Mouse (Mus musculus): Measurements from ENCODE around the gene Glt6d1. TPM values are rescaled to one million over a fixed set of nuclear protein-coding genes. Genes with fewer than 3 reads are reported as not detected.

Glt6d1 gene
- polyA plus RNA-seq (2012; ENCODE audit: low replicate concordance): not detected in 2 replicates

DNA sequence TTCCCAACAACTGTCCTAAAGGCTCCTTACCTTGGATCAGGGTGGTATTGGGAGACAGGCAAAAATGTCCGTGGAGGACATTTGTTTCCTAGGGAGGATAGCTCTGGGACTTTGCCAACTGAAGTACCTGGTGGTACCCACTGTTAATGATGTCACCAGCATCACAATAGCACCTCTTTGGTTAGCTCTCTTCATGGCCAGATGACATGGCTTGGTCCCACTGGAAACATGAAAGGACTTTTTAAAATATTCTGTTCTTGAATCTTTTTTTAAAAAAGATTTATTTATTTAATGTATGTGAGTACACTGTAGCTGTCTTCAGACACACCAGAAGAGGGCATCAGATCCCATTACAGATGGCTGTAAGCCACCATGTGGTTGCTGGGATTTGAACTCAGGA, at the start of gene Glt6d1:
Glt6d1 (minus strand) TSS at position 101 of the 400 bp plus-strand sequence.

DNA sequence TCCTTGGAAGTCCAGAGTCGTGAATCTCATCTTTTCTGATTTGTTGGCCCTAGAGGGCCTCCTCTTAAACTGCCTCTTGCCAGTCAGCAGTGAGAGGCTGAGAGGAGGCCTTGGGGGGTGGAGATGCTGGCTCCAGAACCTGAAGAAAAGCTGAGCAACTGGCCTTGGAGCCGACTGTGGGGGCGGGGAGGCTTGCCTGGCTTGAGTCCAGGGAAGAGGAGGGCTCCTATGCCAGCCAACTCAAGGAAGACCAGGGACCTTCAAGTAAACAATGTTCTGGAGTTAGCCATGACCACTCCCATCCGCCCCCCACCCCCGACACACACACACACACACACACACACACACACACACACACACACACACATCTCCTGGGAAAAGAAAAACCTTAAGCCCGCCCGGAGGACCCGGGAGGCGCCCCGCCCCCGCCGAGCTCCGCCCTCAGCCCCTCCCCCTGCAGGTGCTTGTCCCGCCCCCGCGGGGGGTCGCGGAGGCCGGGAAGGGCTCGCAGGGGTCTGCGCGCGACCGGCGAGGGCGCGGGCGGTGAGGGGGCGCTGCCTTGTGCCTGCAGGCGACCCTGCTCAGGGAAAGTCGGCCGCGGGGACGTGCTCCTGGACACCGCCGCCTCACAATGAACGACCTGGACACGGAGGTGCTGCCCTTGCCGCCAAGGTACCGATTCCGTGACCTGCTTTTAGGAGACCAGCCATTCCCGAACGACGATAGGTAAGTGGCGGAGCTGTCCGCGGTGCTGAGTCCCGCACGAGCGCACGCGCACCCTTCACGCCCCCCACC, 47.9 kb upstream of the Glt6d1 start, which contains the start of gene Kcnt1:
Kcnt1 (plus strand) TSS at position 398 of the 795 bp plus-strand sequence.

DNA sequence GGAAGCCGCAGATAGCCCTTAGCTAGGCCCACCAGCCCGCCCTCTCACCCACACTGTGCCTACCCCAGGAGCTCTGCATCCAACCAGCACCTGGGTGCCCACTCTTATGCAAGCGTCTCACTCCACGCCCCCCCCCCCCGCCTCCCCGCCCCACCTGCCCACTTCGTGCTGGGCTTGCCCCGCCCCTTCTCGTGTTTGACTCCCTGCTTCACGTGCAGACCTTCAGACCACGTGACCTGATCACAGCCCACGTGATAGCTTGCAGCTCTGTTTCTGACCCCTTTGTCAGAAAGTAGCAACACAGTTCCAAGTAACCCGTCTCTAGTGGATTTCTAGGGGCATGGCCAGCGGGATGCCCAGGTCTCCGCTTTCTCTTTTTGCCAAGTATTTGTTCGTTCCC, 31.6 kb upstream of the Glt6d1 start, which contains the start of gene Sohlh1:
Sohlh1 (minus strand) TSS at position 23 of the 400 bp plus-strand sequence.

DNA sequence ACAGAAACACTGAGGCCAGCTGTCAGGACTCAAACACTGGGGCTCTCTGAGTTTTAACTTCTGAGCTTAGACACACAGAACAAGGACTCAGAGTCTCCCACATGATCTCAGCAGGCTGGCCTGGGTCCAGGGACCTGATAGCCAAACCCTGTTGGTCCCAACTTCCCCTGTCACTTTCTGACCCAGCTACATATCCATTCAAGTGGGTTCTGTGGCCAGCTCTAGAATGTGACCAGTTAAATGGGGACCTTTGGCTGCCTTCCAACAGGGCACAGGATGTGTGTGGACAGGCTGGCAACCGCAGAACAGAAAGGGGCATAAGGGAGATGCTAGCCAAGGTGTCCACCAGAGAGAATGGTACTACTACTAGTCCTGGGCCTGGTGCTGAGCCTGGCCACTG, 7.2 kb upstream of the Glt6d1 start, which contains the start of gene Lcn9:
Lcn9 (plus strand) TSS at position 348 of the 400 bp plus-strand sequence.

DNA sequence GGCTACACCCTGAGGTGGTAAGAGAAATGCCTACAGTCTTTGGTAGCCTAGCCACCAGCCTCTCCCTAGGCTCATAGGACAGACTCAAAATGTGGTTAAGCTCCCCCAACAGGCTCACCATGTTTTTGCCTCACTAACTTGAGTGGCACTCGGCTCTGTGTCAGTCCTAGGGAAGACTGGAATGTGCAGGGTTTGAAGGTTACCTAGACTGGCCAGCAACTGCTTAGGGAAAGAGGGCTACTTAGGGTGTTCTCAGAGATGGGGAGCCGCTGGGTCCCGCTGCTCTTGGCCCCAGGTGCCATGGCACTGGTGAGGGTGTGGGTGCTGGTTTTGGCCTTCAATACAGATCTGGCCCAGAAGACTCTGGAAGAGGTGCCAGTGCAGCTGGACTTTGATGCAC, 33.7 kb downstream of the Glt6d1 start, which contains the start of gene Gm13539:
Gm13539 (plus strand) TSS at position 301 of the 400 bp plus-strand sequence.

DNA sequence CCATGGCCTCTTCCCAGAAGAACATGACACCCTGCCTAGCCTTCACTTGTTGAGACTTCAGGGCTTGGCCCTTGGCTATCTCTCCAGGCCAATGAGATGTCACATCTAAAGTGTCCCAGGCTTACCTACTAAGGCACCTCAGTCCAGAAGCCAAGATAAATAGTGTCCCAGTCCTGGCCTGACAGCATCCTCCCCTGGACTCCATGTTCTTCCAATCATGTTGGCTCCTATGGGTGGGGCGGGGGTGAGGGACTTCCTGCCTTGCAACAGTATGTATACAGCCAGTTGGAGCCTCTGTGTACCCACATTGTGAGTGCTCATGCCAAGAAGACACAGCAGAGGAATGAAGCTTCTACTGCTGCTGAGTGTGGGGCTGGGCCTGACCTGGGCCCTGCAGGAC, 38.9 kb downstream of the Glt6d1 start, which contains the start of gene Lcn11:
Lcn11 (plus strand) TSS at position 301 of the 400 bp plus-strand sequence.

DNA sequence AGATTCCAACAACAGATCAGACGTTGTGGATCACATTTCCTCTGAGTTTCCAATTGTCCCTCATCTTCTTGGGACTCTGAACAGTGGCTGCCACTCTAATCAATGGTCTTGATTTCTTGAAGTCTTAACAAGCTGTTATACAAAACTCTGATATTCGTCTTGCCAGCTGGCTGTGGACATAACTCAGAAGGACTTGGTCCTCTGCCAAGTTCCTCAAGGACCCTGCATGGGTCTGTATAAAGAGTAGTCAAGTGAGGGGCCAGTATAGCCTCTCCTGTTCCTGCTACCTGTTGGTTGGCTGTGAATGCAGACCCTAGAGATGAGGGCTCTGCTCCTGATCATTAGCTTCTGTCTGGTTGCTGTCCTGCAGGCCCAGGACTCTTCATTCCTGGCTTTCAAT, 50.4 kb downstream of the Glt6d1 start, which contains the start of gene Lcn3:
Lcn3 (plus strand) TSS at position 301 of the 400 bp plus-strand sequence.

Other genes starting within 250 kb of the Glt6d1 start
- gene Mamdc4, start 241.0 kb downstream of the Glt6d1 start, polyA plus RNA-seq (2012; ENCODE audit: low replicate concordance): 1.7 and 1.9 TPM in 2 replicates
- 2.9 and 5.8 TPM in 2 replicates for gene Phpt1, start 240.6 kb downstream of the Glt6d1 start, polyA plus RNA-seq (2012; ENCODE audit: low replicate concordance)
- 8.1 and 18.3 TPM in 2 replicates for gene Ajm1, start 234.1 kb downstream of the Glt6d1 start, polyA plus RNA-seq (2012; ENCODE audit: low replicate concordance)
- 48.7 and 55.1 TPM in 2 replicates for gene Rabl6, start 207.3 kb downstream of the Glt6d1 start, polyA plus RNA-seq (2012; ENCODE audit: low replicate concordance)
- not detected in 2 replicates for gene Ccdc183, start 198.2 kb downstream of the Glt6d1 start, polyA plus RNA-seq (2012; ENCODE audit: low replicate concordance)
- 10.0 and 19.9 TPM in 2 replicates for gene Tmem141, start 193.8 kb downstream of the Glt6d1 start, polyA plus RNA-seq (2012; ENCODE audit: low replicate concordance)
- 145 and 166 TPM in 2 replicates for gene Fcna, start 187.8 kb downstream of the Glt6d1 start, polyA plus RNA-seq (2012; ENCODE audit: low replicate concordance)
- not detected in 2 replicates for gene Lcn8, start 162.7 kb downstream of the Glt6d1 start, polyA plus RNA-seq (2012; ENCODE audit: low replicate concordance)
- gene Lcn5, start 157.9 kb downstream of the Glt6d1 start, polyA plus RNA-seq (2012; ENCODE audit: low replicate concordance): not detected in 2 replicates
- gene Lcn6, start 139.1 kb downstream of the Glt6d1 start, polyA plus RNA-seq (2012; ENCODE audit: low replicate concordance): not detected in 2 replicates
- gene Lcn10, start 133.1 kb downstream of the Glt6d1 start, polyA plus RNA-seq (2012; ENCODE audit: low replicate concordance): not detected in 2 replicates
- not detected in 2 replicates for gene Obp2a, start 115.8 kb downstream of the Glt6d1 start, polyA plus RNA-seq (2012; ENCODE audit: low replicate concordance)
- 189 and 405 TPM in 2 replicates for gene Bmyc, start 109.1 kb downstream of the Glt6d1 start, polyA plus RNA-seq (2012; ENCODE audit: low replicate concordance)
- gene Obp2b, start 78.8 kb downstream of the Glt6d1 start, polyA plus RNA-seq (2012; ENCODE audit: low replicate concordance): not detected in 2 replicates
- not detected in 2 replicates for gene Lcn3, start 50.3 kb downstream of the Glt6d1 start, polyA plus RNA-seq (2012; ENCODE audit: low replicate concordance)
- not detected in 2 replicates for gene Lcn11, start 38.8 kb downstream of the Glt6d1 start, polyA plus RNA-seq (2012; ENCODE audit: low replicate concordance)
- gene Gm13539, start 33.6 kb downstream of the Glt6d1 start, polyA plus RNA-seq (2012; ENCODE audit: low replicate concordance): not detected in 2 replicates
- gene Lcn9, start 7.3 kb upstream of the Glt6d1 start, polyA plus RNA-seq (2012; ENCODE audit: low replicate concordance): not detected in 2 replicates
- gene Sohlh1, start 31.4 kb upstream of the Glt6d1 start, polyA plus RNA-seq (2012; ENCODE audit: low replicate concordance): not detected in 2 replicates
- not detected in 2 replicates for gene Kcnt1, start 47.9 kb upstream of the Glt6d1 start, polyA plus RNA-seq (2012; ENCODE audit: low replicate concordance)
- 5.1 and 6.0 TPM in 2 replicates for gene Camsap1, start 167.4 kb upstream of the Glt6d1 start, polyA plus RNA-seq (2012; ENCODE audit: low replicate concordance)
- gene Ubac1, start 205.9 kb upstream of the Glt6d1 start, polyA plus RNA-seq (2012; ENCODE audit: low replicate concordance): 50.6 and 120 TPM in 2 replicates

Data from hematopoietic multipotent progenitor cell, adult 10-12 weeks (in vitro differentiated cells).